Mouse (Mus musculus) kidney, adult 2 months (tissue): ENCODE data around the gene AK157302.
"Not testable (repeated sequence)": the region's sequence is repeated elsewhere in the genome, so short reads cannot be mapped to it uniquely, and the experiment has no call there.

Experiments used
- CTCF ChIP-seq: fragments of 200-500 bp; conservative IDR thresholded peaks from 2 replicates; pipeline ENCODE4 v1.5.1; 2011; ENCODE audit warnings: low read depth, mild to moderate bottlenecking, control low read depth, low read length, moderate library complexity, mixed read lengths; ENCODE audit not compliant: insufficient read depth, insufficient read length
- POLR2A ChIP-seq: fragments of 200-500 bp; IDR thresholded peaks from one replicate; pipeline ENCODE4 v1.6.1; 2011; ENCODE audit warnings: low read depth, low read length, control low read depth

DNA sequence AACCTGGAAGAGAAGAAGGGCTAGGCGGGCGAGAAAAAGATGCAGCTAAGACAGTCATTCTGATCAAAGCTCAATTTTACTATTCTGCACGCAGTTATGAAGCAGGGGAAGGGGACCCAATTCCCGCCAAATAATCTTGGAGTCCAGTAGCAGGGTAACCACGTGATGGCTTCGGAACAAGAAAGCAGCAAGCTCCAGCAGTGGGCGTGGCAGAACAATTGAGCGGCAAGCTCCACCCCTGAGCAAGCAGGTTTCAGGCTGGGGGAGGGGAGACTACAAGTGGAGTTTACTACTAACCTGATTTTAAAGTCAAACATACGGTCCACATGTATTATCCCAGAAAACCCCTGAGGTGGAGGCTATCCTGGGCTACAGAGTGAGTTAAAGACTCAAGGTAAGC is 32.5 kb upstream of the AK157302 start:
- not testable (repeated sequence) for TF ChIP-seq POLR2A, CTCF
